Mouse (Mus musculus) thymus, postnatal 36 days (tissue): ENCODE data around the gene Ppp2ca.
A peak's percentile ranks its signal among the peaks of the same experiment; 100 is the strongest.
"Not testable (repeated sequence)": the region's sequence is repeated elsewhere in the genome, so short reads cannot be mapped to it uniquely, and the experiment has no call there.

Experiments
- DNase-seq, 2 experiments: peaks; one replicate each; pipeline ENCODE4 v3.0.0; 2022; ENCODE audit warnings: mixed read lengths in 2 of 2

The Ppp2ca gene

GRCm38 (mm10) chr11:52145428-52145827 is 46.9 kb downstream of the Ppp2ca start, which contains the start of gene Olfr1373:
TSS of gene Olfr1373 (minus strand) at chr11:52145528.
- DNase-seq: not testable (repeated sequence)

- DNase-seq: no peak
These were observed 65.4 kb downstream of the Ppp2ca start for GRCm38 (mm10) chr11:52163926-52164325.

GRCm38 (mm10) chr11:52167126-52167525 is 68.6 kb downstream of the Ppp2ca start:
- peak; percentile 47 to 49 for DNase-seq

- peak in 1 of 2 experiments; percentile 12 for DNase-seq
These were observed 69.4 kb downstream of the Ppp2ca start for GRCm38 (mm10) chr11:52167901-52168302.

GRCm38 (mm10) chr11:52168461-52168860 is 70.0 kb downstream of the Ppp2ca start:
- no peak for DNase-seq
